Mouse (Mus musculus) activated CD4-positive, CD25-positive, alpha-beta regulatory T cell, adult 4 months (primary cell): ENCODE data around the gene Rpl3l. TPM values are rescaled to one million over a fixed set of nuclear protein-coding genes. Genes with fewer than 3 reads are reported as not detected.

Experiments
- ATAC-seq: one replicate; pipeline ENCODE4 v1.8.0; 2017
- polyA plus RNA-seq, 2 experiments: library from polyadenylated mRNA; unstranded; fragments of 100-300 nt; shearing (Covaris generic); gene quantifications; one replicate each; pipeline ENCODE4 v1.2.1; 2017

Gene Rpl3l
- polyA plus RNA-seq, 2 experiments from 2014 or later: not detected

DNA sequence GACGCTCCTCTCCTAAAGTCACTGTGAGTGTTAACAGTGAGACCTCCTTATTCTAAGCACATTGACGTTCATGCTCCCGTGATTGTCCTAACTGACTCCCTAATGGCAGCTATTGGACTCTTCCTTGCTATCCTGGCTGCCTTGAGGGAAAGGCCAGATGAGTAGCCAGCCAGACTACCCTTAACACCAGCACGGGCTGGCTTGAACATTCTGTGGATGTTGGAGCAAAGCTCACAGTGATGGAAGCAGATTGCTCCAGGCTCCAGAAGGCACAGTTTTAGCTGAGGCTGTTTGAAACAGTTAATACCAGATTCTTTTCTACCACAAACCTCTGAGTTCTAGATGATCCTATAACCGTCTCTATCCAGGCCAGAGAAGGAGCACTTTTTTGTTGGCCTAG is 16.3 kb downstream of the Rpl3l start:
- no peak for ATAC-seq

- no peak for ATAC-seq
These were observed 16.8 kb downstream of the Rpl3l start for GRCm38 (mm10) chr17:24744381-24744780.

DNA sequence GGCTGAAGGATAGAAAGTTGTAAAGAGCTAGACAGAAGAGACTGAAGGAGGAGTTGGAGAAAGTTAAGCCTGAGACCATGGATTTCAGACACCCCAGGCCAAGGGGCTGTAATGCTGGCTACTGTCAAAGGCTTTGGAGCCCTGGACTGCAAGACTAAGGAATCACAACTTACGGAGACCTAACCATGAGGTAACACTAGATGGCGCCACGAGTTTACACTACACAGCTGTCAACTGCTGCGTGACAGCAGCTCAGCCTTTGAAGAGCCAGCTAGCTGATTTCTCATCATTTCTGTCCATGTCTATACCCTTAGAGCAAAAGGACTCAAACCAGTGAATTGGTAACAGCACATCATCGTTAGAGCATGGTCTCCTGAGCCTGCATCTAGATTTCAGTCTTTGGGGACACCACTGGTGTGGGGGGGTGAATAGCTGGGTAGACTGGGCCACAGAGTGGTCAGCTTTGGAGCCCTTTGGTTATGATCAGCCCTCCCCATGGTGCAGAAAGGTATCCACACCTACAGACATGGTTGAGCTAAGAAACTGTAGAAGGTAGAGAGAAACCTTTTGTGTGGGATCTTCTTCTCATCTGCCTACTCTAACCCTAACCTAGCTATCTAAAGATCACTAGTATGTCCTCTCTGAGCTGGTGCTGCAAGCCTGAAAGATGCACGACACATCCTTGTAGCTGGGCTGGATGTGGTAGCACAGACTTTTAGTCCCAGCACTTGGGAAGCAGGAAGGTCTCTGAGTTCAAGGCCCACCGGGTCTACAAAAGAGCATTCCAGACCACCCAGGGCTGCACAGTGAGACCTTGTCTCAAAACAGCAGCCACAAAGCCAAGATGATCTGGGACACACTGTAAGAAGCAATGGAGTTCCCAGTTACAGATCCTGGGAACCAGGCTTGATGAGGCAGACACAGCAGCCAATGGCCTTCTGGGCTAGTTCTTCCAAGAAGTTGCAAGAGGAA is 18.2 kb downstream of the Rpl3l start:
- ATAC-seq: peak; percentile 88

GRCm38 (mm10) chr17:24746986-24747385 is 19.4 kb downstream of the Rpl3l start:
- no peak for ATAC-seq

DNA sequence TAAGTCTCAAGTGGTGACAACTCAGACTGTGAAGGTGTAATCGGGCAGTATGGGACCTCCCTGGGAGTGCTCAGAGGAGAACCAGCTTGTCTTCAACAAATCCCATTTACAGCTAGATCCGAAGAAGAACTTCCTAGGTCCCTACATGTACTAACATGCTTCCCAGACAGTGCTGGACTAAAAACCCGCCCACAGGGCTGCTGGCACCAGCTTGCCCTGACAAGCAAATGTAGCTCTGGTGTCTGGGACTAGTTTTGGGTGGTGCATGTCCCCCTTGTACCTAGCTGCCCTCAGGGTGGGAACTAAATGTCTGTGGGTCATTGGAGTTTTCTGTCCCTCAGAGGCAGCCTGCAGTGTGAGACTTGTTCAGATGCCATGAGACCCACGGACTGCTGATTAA is 23.9 kb downstream of the Rpl3l start:
- no peak for ATAC-seq

DNA sequence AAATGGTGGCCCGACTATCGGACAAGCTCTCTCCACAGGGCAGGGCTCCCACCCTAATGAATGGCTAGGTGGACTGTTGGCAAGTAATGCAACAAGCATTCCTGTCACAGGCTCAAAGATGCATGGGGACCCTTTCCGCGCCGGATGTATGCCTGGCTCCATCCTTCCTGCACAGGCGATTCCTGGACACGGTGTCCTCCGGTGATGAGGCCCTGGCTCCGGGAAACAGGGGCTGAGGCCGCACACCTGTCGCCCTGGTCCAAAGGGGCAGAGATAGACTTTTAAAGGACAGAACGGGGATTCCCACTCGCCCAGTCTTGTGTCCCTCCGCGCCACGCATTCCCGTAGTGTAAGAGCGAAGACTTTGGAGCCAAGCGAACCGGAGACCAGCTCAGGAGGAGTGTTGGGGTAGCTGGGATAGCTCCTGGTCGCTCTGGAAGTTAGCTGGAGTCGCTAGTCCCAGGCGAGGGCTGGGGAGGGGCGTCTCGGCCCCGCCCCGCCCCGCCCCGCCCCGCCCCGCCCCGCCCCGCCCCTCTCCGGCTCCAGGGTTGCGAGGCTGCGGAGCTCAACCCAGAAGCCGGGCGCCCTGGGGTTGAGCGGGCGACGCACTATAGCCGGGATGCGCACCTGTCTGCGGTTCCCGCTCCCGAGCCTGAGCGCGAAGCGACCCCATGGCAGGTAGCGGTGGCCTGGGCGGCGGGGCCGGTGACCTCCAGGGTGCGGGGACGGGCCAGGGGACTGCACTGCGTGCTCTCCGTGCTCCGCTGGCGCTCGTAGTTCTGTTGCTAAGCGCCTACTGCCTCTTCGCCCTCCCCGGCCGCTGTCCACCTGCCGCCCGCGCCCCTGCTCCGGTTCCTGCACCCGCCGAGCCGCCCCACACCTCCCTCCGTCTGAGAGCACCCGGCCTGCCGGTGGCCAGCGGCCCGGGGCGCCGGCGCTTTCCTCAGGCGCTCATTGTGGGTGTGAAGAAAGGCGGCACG is 25.1 kb downstream of the Rpl3l start, which contains the start of gene Hs3st6:
Gene Hs3st6, plus strand, starts transcription at position 574 of the 980 bp plus-strand sequence.
- no peak for ATAC-seq

DNA sequence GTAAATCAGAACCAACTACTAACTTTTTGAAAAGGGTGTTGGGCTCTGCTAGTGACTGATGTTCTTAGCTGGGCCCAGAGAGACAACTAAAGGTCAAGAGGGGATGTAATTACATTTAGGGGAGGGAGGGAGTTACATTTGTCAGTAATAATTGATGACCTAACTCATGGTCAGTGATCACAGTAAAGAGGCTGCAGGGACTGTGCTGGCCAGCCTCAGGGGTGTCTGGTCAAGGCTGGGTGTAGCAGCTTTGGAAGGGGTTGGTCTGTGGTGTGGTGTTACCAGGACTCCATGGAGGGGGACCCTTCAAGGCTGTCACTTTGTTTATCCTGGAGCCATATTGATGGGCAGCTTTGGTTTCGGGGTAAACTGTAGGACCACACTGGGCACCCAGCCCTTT is 29.8 kb downstream of the Rpl3l start:
- ATAC-seq: no peak

- ATAC-seq: no peak
These were observed 33.5 kb downstream of the Rpl3l start for GRCm38 (mm10) chr17:24761121-24761520.

- no peak for ATAC-seq
These were observed 37.6 kb downstream of the Rpl3l start for GRCm38 (mm10) chr17:24765016-24765905.

- no peak for ATAC-seq
These were observed 38.8 kb downstream of the Rpl3l start for GRCm38 (mm10) chr17:24766266-24766875.

DNA sequence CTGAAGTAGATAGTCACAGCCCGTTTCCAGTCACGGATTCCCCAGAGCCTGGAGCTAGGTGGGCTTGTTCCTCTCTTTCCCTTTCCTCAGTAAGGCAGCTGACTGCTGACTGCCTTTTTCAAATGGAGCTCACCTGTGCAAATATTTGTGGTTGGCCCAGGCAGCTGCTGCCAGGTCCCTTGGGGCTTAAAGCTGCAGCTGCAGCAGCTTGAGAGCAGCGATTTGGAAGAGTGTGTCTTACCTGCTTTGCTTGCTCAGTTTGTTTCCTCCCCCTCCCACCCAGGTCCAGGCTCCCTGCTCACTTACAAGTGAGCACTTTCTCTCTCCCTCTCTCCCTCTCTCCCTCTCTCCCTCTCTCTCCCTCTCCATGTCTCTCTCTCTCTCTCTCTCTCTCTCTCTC is 41.5 kb downstream of the Rpl3l start:
- no peak for ATAC-seq

DNA sequence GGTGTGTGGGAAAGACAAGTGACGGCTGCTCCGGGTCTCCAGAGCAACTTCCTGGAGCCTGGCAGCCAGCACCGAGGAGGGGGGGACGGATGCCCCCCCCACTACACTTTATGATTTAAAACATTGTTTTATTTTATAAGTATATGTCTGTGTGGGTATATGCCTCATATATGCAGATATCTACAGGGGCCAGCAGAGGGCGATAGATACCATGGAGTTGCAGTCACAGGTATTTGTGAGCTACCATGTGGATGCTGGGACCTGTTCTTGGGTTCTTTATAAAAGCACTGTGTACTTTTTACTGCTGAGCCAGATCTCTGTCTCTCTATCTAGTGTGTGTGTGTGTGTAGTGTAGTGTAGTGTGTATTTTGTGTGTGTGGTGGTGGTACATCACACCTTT is 45.6 kb downstream of the Rpl3l start:
- ATAC-seq: no peak

DNA sequence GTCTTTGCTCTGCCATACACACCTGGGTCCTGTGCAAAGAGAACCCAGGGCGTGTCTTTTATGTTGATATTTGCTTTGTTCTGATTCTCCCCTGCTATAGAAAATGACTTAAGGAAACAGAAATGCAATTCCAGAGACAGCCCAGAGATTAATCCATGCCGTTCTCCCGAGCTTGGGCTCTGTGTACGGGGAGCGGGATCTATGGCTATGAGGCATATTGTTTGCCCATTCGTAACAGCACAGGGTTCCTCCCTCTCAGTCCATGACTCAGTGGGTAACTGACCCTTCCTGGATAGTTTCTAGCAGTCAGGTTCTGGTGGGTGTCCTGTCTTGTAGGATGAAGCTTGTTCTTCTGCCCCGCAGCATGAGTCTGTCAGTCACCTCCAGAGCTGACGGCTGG is 47.6 kb downstream of the Rpl3l start:
- ATAC-seq: no peak

- no peak for ATAC-seq
These were observed 49.5 kb downstream of the Rpl3l start for GRCm38 (mm10) chr17:24777073-24777472.

GRCm38 (mm10) chr17:24780821-24781220 is 53.2 kb downstream of the Rpl3l start:
- ATAC-seq: no peak

Other genes starting within 250 kb of the Rpl3l start
- gene Mlst8, start 248.7 kb upstream of the Rpl3l start, polyA plus RNA-seq: 10 to 100 TPM; 12.6 to 15.3 TPM
- gene Caskin1, start 239.2 kb upstream of the Rpl3l start, polyA plus RNA-seq: under 1 TPM; 0.10 to 0.17 TPM
- 10 to 100 TPM; 35.0 to 58.7 TPM for gene Traf7, start 199.9 kb upstream of the Rpl3l start, polyA plus RNA-seq
- 1 to 10 TPM; 2.8 to 3.3 TPM for gene Rab26, start 193.6 kb upstream of the Rpl3l start, polyA plus RNA-seq
- 10 to 100 TPM; 11.5 to 15.4 TPM for gene Pkd1, start 178.0 kb upstream of the Rpl3l start, polyA plus RNA-seq
- gene Tsc2, start 95.2 kb upstream of the Rpl3l start, polyA plus RNA-seq: 10 to 100 TPM in 1 of 2 experiments, 1 to 10 TPM in 1; 9.8 to 24.1 TPM
- gene Nthl1, start 95.1 kb upstream of the Rpl3l start, polyA plus RNA-seq: 1 to 10 TPM; 2.1 to 2.6 TPM
- not detected for gene Slc9a3r2, start 77.5 kb upstream of the Rpl3l start, polyA plus RNA-seq
- gene Npw, start 69.4 kb upstream of the Rpl3l start, polyA plus RNA-seq: under 1 TPM in 1 of 2 experiments, not detected in 1; 0.66 TPM
- 1 to 10 TPM; 4.5 to 4.6 TPM for gene Zfp598, start 58.1 kb upstream of the Rpl3l start, polyA plus RNA-seq
- gene Syngr3, start 37.9 kb upstream of the Rpl3l start, polyA plus RNA-seq: 1 to 10 TPM in 1 of 2 experiments, under 1 TPM in 1; 0.43 to 1.2 TPM
- gene Gfer, start 31.7 kb upstream of the Rpl3l start, polyA plus RNA-seq: 10 to 100 TPM; 13.1 to 15.5 TPM
- 1 to 10 TPM; 1.4 to 1.5 TPM for gene Noxo1, start 31.6 kb upstream of the Rpl3l start, polyA plus RNA-seq
- gene Tbl3, start 20.2 kb upstream of the Rpl3l start, polyA plus RNA-seq: 10 to 100 TPM; 23.6 to 46.2 TPM
- gene Rnf151, start 9.8 kb upstream of the Rpl3l start, polyA plus RNA-seq: not detected
- 1,000 to 10,000 TPM in 1 of 2 experiments, 100 to 1,000 TPM in 1; 537 to 1,178 TPM for gene Rps2, start 9.7 kb upstream of the Rpl3l start, polyA plus RNA-seq
- 100 to 1,000 TPM; 226 to 265 TPM for gene Ndufb10, start 3.3 kb upstream of the Rpl3l start, polyA plus RNA-seq
- gene Msrb1, start 8.8 kb downstream of the Rpl3l start, polyA plus RNA-seq: 10 to 100 TPM; 33.5 to 39.9 TPM
- gene Hs3st6, start 25.2 kb downstream of the Rpl3l start, polyA plus RNA-seq: not detected
- gene Meiob, start 76.5 kb downstream of the Rpl3l start, polyA plus RNA-seq: not detected
- gene Hagh, start 112.3 kb downstream of the Rpl3l start, polyA plus RNA-seq: 10 to 100 TPM; 23.4 to 28.1 TPM
- 1 to 10 TPM; 1.1 to 2.9 TPM for gene Fahd1, start 122.5 kb downstream of the Rpl3l start, polyA plus RNA-seq
- gene Igfals, start 138.2 kb downstream of the Rpl3l start, polyA plus RNA-seq: not detected
- gene Nubp2, start 158.5 kb downstream of the Rpl3l start, polyA plus RNA-seq: 100 to 1,000 TPM in 1 of 2 experiments, 10 to 100 TPM in 1; 88.6 to 103 TPM
- gene Spsb3, start 158.8 kb downstream of the Rpl3l start, polyA plus RNA-seq: 10 to 100 TPM; 38.5 to 50.9 TPM
- 10 to 100 TPM; 12.8 to 26.0 TPM for gene Eme2, start 167.3 kb downstream of the Rpl3l start, polyA plus RNA-seq
- 10 to 100 TPM; 77.7 to 87.5 TPM for gene Mrps34, start 167.3 kb downstream of the Rpl3l start, polyA plus RNA-seq
- gene Nme3, start 168.7 kb downstream of the Rpl3l start, polyA plus RNA-seq: 10 to 100 TPM; 51.5 to 53.2 TPM
- 10 to 100 TPM; 26.1 to 28.6 TPM for gene Mapk8ip3, start 209.2 kb downstream of the Rpl3l start, polyA plus RNA-seq
- 10 to 100 TPM; 27.9 to 35.8 TPM for gene Jpt2, start 232.9 kb downstream of the Rpl3l start, polyA plus RNA-seq